Mouse (Mus musculus) small intestine, adult 2 months (tissue): ENCODE data around the gene Ncbp3. TPM values are rescaled to one million over a fixed set of nuclear protein-coding genes. Genes with fewer than 3 reads are reported as not detected.

Experiments
- H3K27ac ChIP-seq: fragments of 200-500 bp; 2 replicates; pipeline ENCODE4 v1.5.1; 2012; ENCODE audit warnings: low read depth, low read length, control low read depth, inconsistent platforms; ENCODE audit not compliant: insufficient read depth
- H3K27me3 ChIP-seq: fragments of 200-500 bp; 2 replicates; pipeline ENCODE4 v1.6.1; 2012; ENCODE audit warnings: mild to moderate bottlenecking, moderate library complexity, low read length, inconsistent platforms; ENCODE audit not compliant: control insufficient read depth, insufficient read depth
- H3K36me3 ChIP-seq: fragments of 200-500 bp; 2 replicates; pipeline ENCODE4 v1.6.1; 2012; ENCODE audit warnings: mild to moderate bottlenecking, low read length, control low read depth, inconsistent platforms; ENCODE audit not compliant: control insufficient read depth, insufficient read depth
- H3K4me1 ChIP-seq: fragments of 200-500 bp; 2 replicates; pipeline ENCODE4 v1.6.1; 2012; ENCODE audit warnings: low read length, inconsistent platforms, mixed read lengths; ENCODE audit not compliant: control insufficient read depth, insufficient read depth, insufficient read length
- H3K4me3 ChIP-seq: fragments of 200-500 bp; 2 replicates; pipeline ENCODE4 v1.5.1; 2012; ENCODE audit warnings: low read depth, mild to moderate bottlenecking, control low read depth, inconsistent platforms, low read length, moderate library complexity
- CTCF ChIP-seq: fragments of 200-500 bp; IDR thresholded peaks from 2 replicates; pipeline ENCODE4 v1.5.1; 2012; ENCODE audit warnings: low read depth, mild to moderate bottlenecking, control low read depth, inconsistent platforms, low read length, moderate library complexity, mixed read lengths; ENCODE audit not compliant: insufficient replicate concordance, insufficient read length; ENCODE audit errors: extremely low read depth
- POLR2A ChIP-seq: fragments of 200-500 bp; IDR thresholded peaks from 2 replicates; pipeline ENCODE4 v1.6.1; 2012; ENCODE audit warnings: low read depth, mild to moderate bottlenecking, control low read depth, inconsistent platforms, low read length, moderate library complexity
- WGBS: fragments of 180-500 bp; shearing (Covaris S2); methylation state at CpG from one replicate; pipeline ENCODE4 v1.1.7; 2018; 5-methylcytosine and 5-hydroxymethylcytosine counted together
- polyA plus RNA-seq: library from polyadenylated mRNA; depleted of rRNA; stranded (reverse); fragments of >200 nt; gene quantifications from 2 replicates; pipeline ENCODE4 v1.2.3, GENCODE M21; 2012

The Ncbp3 gene
- polyA plus RNA-seq, 1 experiment = 1.3 TPM

DNA sequence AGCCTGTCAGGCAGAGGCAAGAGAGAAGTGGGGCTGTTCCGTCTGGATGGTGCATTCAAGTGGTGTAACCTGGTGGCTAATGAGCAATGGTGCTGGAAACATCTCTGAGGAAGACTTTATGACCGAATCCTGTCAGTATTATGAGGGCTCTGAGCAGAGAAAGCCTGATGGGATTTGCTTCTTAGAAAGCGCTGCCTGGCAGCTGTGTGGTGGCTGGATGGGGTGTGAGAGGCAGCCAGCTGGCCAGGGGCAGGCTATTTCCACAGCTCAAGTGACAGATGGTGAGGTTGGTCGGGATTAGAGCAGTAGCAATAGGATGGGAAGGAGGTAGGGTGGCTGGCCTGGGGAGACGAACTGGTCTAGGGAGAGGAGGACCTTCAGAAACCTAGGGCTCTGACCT lies 16.0 kb upstream of the Ncbp3 start:
- WGBS = 87% methylated on average over 5 of the region's 5 CpGs
- H3K36me3 ChIP-seq = no peaks in the 10 kb centered on the region
- no peak for TF ChIP-seq CTCF
- no peaks in the 10 kb centered on the region for H3K27me3 ChIP-seq
- H3K27ac ChIP-seq = no peak overlapping the region
- no peak overlapping the region for H3K4me3 ChIP-seq
- H3K4me1 ChIP-seq = peaks cover 6% of the 10 kb centered on the region; the same call in 1 of the 2 replicates

DNA sequence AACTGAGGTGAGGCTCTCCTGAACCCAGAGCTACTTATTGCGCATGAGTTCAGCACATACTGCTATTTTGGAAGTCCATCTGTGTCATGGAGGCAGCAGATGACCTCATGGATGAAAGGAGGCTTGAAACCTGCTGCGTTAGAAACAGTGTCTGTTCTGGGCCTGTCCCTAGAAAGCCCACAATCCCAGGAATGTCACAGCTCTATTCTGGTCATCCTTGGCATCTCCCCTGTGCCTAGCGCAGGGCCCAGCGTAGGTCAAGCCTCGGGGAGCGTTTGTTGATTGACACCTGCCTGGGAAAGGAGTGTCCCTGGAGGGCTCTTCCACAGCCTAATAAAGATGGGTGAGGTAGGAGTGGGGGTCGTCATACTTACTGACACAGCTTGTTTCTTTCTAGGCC lies 11.5 kb upstream of the Ncbp3 start:
- 81% methylated on average over 7 of the region's 7 CpGs for WGBS
- H3K36me3 ChIP-seq = no peaks in the 10 kb centered on the region

GRCm38 (mm10) chr11:73036889-73037288 lies 10.7 kb upstream of the Ncbp3 start:
- Histone ChIP-seq H3K4me1 (no peaks in the 10 kb centered on the region), H3K36me3 (no peaks in the 10 kb centered on the region), H3K27me3 (no peaks in the 10 kb centered on the region), H3K27ac (no peak overlapping the region), H3K4me3 (no peak overlapping the region)
- TF ChIP-seq CTCF (no peak), POLR2A (no peak)
- 41% methylated on average over 6 of the region's 6 CpGs for WGBS

More for the DNA sequence above, 11.5 kb upstream of the Ncbp3 start:
- no peaks in the 10 kb centered on the region for H3K27me3 ChIP-seq
- TF ChIP-seq POLR2A = no peak
- TF ChIP-seq CTCF = no peak
- H3K4me1 ChIP-seq = peaks cover 3% of the 10 kb centered on the region; the same call in 1 of the 2 replicates
- no peak overlapping the region for H3K27ac ChIP-seq
- no peak overlapping the region for H3K4me3 ChIP-seq

GRCm38 (mm10) chr11:73037691-73038090 lies 9.9 kb upstream of the Ncbp3 start:
- no peaks in the 10 kb centered on the region for H3K4me1 ChIP-seq
- no peaks in the 10 kb centered on the region for H3K36me3 ChIP-seq
- H3K27ac ChIP-seq = no peak overlapping the region
- H3K27me3 ChIP-seq = no peaks in the 10 kb centered on the region
- no peak overlapping the region for H3K4me3 ChIP-seq
- WGBS = 87% methylated on average over 3 of the region's 3 CpGs
- TF ChIP-seq POLR2A = no peak
- TF ChIP-seq CTCF = no peak

DNA sequence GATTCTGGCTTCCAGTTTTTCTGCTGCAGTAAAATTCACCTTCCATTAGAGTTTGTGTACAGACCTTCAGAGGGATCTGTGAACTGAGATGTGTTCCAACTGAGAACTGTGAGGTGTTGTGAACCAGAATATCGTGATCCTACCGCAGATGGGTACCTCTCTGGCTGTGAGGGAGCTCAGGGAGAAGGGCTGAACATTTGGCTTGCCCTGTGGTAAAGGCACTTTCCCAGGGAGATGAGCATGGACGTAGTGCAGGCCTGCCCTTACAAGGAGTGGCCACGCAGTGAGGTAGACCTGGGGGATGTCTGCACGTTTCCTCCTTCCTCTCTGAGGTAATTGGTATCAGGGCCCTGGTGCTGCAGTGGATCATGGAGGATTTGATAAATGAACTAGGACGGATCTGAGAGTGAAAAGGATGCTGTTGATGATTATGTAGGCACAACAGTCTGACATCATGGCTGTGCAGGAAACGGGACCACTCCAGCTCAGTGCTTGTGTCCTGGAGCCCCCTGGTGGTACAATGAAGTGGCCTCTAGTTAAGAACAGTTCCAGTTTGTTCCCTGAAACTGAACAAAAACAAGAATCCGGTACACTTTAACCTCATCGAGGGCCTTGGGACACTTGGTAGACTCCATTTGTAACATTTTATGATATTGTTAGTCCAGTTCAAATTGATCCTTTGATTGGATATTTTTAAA lies 8.3 kb upstream of the Ncbp3 start:
- Histone ChIP-seq H3K36me3 (no peaks in the 10 kb centered on the region), H3K4me1 (no peaks in the 10 kb centered on the region)

GRCm38 (mm10) chr11:73044229-73044755 lies 3.3 kb upstream of the Ncbp3 start:
- no peaks in the 10 kb centered on the region; the same call in 1 of the 2 replicates for H3K4me1 ChIP-seq
- no peaks in the 10 kb centered on the region for H3K36me3 ChIP-seq
- H3K27me3 ChIP-seq = no peaks in the 10 kb centered on the region
- TF ChIP-seq POLR2A (no peak), CTCF (no peak)
- 47% methylated on average over 6 of the region's 6 CpGs for WGBS
- no peak overlapping the region for H3K27ac ChIP-seq
- no peak overlapping the region for H3K4me3 ChIP-seq

More for the DNA sequence above, 8.3 kb upstream of the Ncbp3 start:
- no peaks in the 10 kb centered on the region for H3K27me3 ChIP-seq
- no peak overlapping the region for H3K27ac ChIP-seq
- 62% methylated on average over 9 of the region's 9 CpGs for WGBS
- no peak overlapping the region for H3K4me3 ChIP-seq
- TF ChIP-seq POLR2A = no peak
- TF ChIP-seq CTCF = peak; percentile 59; the same call in 1 of the 2 replicates

DNA sequence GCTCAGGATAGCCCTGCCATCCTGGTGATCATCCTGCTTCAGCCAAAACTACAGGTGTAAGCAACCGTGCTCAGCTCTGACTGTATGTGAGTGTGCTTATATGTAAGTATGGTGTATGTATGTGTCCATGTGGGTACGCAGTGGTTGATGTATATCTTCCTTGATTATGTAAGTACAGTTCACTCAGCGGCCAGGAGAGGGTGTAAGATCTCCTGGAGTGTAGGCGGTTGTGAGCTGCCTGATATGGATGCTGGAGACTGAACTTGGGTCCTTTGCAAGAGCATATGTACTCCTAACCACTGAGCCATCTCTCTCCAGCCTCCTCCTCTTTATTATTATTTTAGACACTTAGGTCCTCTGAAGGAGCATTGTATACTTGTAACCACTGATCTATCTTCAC lies 2.8 kb upstream of the Ncbp3 start:
- H3K27me3 ChIP-seq = no peaks in the 10 kb centered on the region
- H3K36me3 ChIP-seq = no peaks in the 10 kb centered on the region
- H3K4me1 ChIP-seq = no peaks in the 10 kb centered on the region; the same call in 1 of the 2 replicates
- no peak for TF ChIP-seq POLR2A
- no peak for TF ChIP-seq CTCF
- H3K4me3 ChIP-seq = no peak overlapping the region
- 75% methylated on average over 4 of the region's 4 CpGs for WGBS
- H3K27ac ChIP-seq = no peak overlapping the region
